Mouse (Mus musculus) urinary bladder, postnatal 25 days (tissue): ENCODE measurements around the gene Bckdhb.

Experiments used
- DNase-seq: peaks from one replicate; pipeline ENCODE4 v3.0.0; 2022; ENCODE audit warnings: low spot score

Gene Bckdhb

GRCm38 (mm10) chr9:84107045-84107813, 182.3 kb downstream of the Bckdhb start:
- DNase-seq = no peak

- DNase-seq = no peak
These were observed 183.6 kb downstream of the Bckdhb start for GRCm38 (mm10) chr9:84108534-84108933.

GRCm38 (mm10) chr9:84109777-84110478, 185.0 kb downstream of the Bckdhb start:
- DNase-seq = no peak

GRCm38 (mm10) chr9:84110616-84111015, 185.7 kb downstream of the Bckdhb start:
- no peak for DNase-seq

- DNase-seq = no peak
These were observed 187.4 kb downstream of the Bckdhb start for GRCm38 (mm10) chr9:84112319-84112718.

GRCm38 (mm10) chr9:84112842-84113568, 188.1 kb downstream of the Bckdhb start:
- no peak for DNase-seq

- no peak for DNase-seq
These were observed 189.3 kb downstream of the Bckdhb start for GRCm38 (mm10) chr9:84114254-84114653.

DNA sequence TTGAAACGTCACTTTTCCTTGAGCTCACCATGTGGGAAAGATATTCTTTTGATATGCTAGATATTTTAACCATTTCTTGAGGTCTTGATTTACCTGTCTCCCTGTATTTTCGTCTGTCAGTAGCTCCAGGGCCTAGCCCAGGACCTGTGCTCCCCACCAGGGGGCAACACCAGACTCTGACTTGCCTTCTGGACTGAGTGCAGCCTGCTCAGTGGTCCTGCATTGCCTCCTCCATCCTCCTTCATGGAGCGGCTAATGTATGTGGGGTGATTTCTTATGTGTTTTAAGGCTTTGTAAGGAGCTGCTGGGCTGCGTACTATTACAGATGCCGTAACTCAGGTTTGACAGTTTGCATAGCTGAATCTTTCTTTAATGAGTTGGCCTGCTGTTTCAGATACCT, 192.4 kb downstream of the Bckdhb start:
- no peak for DNase-seq

- DNase-seq = no peak
These were observed 200.1 kb downstream of the Bckdhb start for GRCm38 (mm10) chr9:84124996-84125395.

- no peak for DNase-seq
These were observed 205.4 kb downstream of the Bckdhb start for GRCm38 (mm10) chr9:84130338-84130737.

DNA sequence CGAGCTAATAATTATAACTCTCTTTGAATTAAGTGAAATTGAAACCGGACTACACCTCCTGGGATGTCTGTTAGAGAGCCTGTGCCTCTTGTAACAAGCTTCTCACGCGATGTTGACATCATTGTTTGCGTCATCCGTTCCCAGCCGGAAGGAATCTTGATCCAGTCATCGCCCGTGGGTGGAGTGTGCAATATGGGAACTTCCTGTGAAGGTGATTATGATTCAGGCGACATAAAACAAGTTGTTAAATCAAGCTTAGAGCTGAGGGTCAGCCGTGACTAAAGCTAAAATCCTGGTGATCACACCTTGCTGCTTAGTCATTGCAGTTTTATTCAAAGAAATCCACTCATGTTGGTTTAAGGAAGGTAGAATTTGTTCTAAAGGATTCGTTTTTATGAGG, 210.1 kb downstream of the Bckdhb start:
- DNase-seq = no peak

- no peak for DNase-seq
These were observed 212.2 kb downstream of the Bckdhb start for GRCm38 (mm10) chr9:84137192-84137591.

DNA sequence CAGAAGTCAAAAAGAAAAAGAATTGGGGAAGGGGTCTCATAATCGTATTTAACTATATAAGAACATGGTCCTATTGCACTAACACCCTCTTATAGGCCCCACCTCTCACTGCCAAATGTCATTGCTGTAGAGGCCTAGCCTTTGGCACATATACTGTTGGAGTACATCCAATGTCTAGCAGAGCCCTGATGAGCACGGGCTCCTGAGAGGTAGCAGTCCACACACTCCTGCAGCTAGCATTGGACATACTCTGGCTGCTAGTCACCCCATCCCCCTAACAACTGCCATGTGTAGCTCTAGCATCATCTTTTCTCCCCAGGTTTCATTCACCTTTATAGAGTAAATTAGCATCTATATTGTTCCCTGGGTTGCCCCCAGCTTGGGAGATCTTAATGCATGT, 223.2 kb downstream of the Bckdhb start:
- DNase-seq = no peak
